Mouse (Mus musculus): ENCODE results near the gene Gm42906. TPM values are rescaled to one million over a fixed set of nuclear protein-coding genes. Genes with fewer than 3 reads are reported as not detected.

The Gm42906 gene
- total RNA-seq, 1 experiment from 2014 or later, result 1.9 TPM

- DNase-seq, result no peak
Measured at GRCm38 (mm10) chr5:151232576-151233299, 195.2 kb downstream of the Gm42906 start.

GRCm38 (mm10) chr5:151231861-151232260, 196.1 kb downstream of the Gm42906 start:
- no peak for DNase-seq

- no peak for DNase-seq
Measured at GRCm38 (mm10) chr5:151231411-151231810, 196.6 kb downstream of the Gm42906 start.

- no peak for DNase-seq
Measured at GRCm38 (mm10) chr5:151230427-151230826, 197.5 kb downstream of the Gm42906 start.

- DNase-seq, result no peak
Measured at GRCm38 (mm10) chr5:151228367-151229005, 199.5 kb downstream of the Gm42906 start.

- no peak for DNase-seq
Measured at GRCm38 (mm10) chr5:151223696-151224366, 204.1 kb downstream of the Gm42906 start.

GRCm38 (mm10) chr5:151222791-151223190, 205.2 kb downstream of the Gm42906 start:
- DNase-seq, result no peak

GRCm38 (mm10) chr5:151218689-151219115, 209.3 kb downstream of the Gm42906 start:
- no peak for DNase-seq

GRCm38 (mm10) chr5:151213097-151213496, 214.9 kb downstream of the Gm42906 start:
- DNase-seq, result no peak

GRCm38 (mm10) chr5:151210869-151211268, 217.1 kb downstream of the Gm42906 start:
- DNase-seq, result no peak

GRCm38 (mm10) chr5:151210060-151210459, 217.9 kb downstream of the Gm42906 start:
- DNase-seq, result no peak

GRCm38 (mm10) chr5:151205017-151205416, 222.9 kb downstream of the Gm42906 start:
- no peak for DNase-seq

- no peak for DNase-seq
Measured at GRCm38 (mm10) chr5:151202925-151203324, 225.0 kb downstream of the Gm42906 start.

GRCm38 (mm10) chr5:151201220-151201619, 226.7 kb downstream of the Gm42906 start:
- DNase-seq, result no peak

- DNase-seq, result no peak
Measured at GRCm38 (mm10) chr5:151199235-151199634, 228.7 kb downstream of the Gm42906 start.

GRCm38 (mm10) chr5:151196603-151197272, 231.2 kb downstream of the Gm42906 start:
- peak; percentile 36 for DNase-seq

GRCm38 (mm10) chr5:151193885-151194520, 234.0 kb downstream of the Gm42906 start:
- DNase-seq, result no peak

- no peak for DNase-seq
Measured at GRCm38 (mm10) chr5:151192266-151192665, 235.7 kb downstream of the Gm42906 start.

GRCm38 (mm10) chr5:151190764-151191163, 237.2 kb downstream of the Gm42906 start:
- DNase-seq, result no peak

GRCm38 (mm10) chr5:151189789-151190378, 238.1 kb downstream of the Gm42906 start:
- DNase-seq, result peak; percentile 64

- DNase-seq, result no peak
Measured at GRCm38 (mm10) chr5:151189321-151189720, 238.6 kb downstream of the Gm42906 start.

- no peak for DNase-seq
Measured at GRCm38 (mm10) chr5:151188659-151189058, 239.3 kb downstream of the Gm42906 start.
